Mouse (Mus musculus) hindbrain, embryonic 10.5 days (tissue): ENCODE data around the gene Tfap2a. TPM values are rescaled to one million over a fixed set of nuclear protein-coding genes. Genes with fewer than 3 reads are reported as not detected.

Experiments
- DNase-seq: peaks from one replicate; pipeline ENCODE4 v3.0.0-alpha.2; 2017; ENCODE audit warnings: low spot score
- H3K27ac ChIP-seq: fragments of 300-500 bp; sonication (generic); 2 replicates; pipeline ENCODE4 v1.5.1; 2016; ENCODE audit warnings: mild to moderate bottlenecking, moderate library complexity
- H3K27me3 ChIP-seq: fragments of 300-500 bp; sonication (generic); 2 replicates; pipeline ENCODE4 v1.6.1; 2016; ENCODE audit warnings: mild to moderate bottlenecking; ENCODE audit not compliant: poor library complexity, insufficient read depth, severe bottlenecking
- H3K36me3 ChIP-seq: fragments of 300-500 bp; sonication (generic); 2 replicates; pipeline ENCODE4 v1.6.1; 2016; ENCODE audit warnings: mild to moderate bottlenecking, moderate library complexity
- H3K4me1 ChIP-seq: fragments of 300-500 bp; sonication (generic); replicated peaks from 2 replicates; pipeline ENCODE4 v1.6.1; 2016; ENCODE audit warnings: mild to moderate bottlenecking
- H3K4me3 ChIP-seq: fragments of 300-500 bp; sonication (generic); 2 replicates; pipeline ENCODE4 v1.5.1; 2016; ENCODE audit warnings: mild to moderate bottlenecking, moderate library complexity
- H3K9me3 ChIP-seq: fragments of 300-500 bp; sonication (generic); 2 replicates; pipeline ENCODE4 v1.6.1; 2016; ENCODE audit warnings: mild to moderate bottlenecking, moderate library complexity
- WGBS: fragments of 180-500 bp; shearing (Covaris S2); methylation state at CpG from one replicate; pipeline ENCODE4 v1.1.7; 2016; 5-methylcytosine and 5-hydroxymethylcytosine counted together
- polyA plus RNA-seq: library from polyadenylated mRNA; unstranded; fragments of >200 nt; fragmentation: Nextera tagmentation; extraction: Ambion mirVana; gene quantifications from 2 replicates; pipeline ENCODE4 v1.2.1, GENCODE M21; 2016

Gene Tfap2a
- polyA plus RNA-seq, 1 experiment from 2014 or later, result 13.8 TPM

DNA sequence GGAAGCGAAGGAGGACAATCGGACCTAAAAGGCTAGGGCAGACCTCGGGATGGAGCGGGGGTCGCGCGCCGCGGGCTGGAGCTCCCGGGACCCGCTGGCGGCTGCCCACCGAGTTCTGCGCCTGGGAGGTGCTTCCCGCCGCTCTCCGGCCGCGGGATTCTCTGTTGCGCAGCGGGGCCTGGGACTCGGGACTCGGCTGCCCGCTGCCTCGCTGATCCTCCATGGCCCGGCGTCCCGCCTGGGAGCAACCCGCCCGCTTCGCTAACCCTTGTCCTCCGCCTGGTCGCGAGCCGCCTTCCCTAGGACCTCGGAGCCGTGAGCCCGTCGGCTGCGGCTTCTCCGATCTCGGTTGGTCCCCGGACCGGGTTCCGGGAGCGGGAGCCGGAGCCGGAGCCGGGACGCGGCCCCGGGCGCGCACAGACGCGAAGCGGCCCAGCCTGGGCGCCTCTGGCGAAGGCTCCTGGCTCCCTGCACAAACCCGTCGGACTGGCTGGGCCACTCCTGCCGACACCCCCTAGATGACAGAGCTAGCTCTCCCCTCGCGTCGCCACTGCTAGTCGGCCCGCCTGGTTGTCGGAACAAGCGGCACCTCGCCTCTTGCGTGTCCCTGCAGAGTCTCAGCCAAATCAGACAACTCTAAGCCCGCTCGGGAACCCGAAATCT is 6.9 kb downstream of the Tfap2a start:
- under 1% methylated on average over 74 of the region's 74 CpGs for WGBS
- peak overlapping the region; percentile 91 for H3K27ac ChIP-seq
- peaks cover 55% of the 10 kb centered on the region for H3K4me1 ChIP-seq
- H3K9me3 ChIP-seq, result no peaks in the 10 kb centered on the region
- peak; percentile 81 for DNase-seq
- no peaks in the 10 kb centered on the region for H3K36me3 ChIP-seq
- H3K27me3 ChIP-seq, result peaks cover 96% of the 10 kb centered on the region
- H3K4me3 ChIP-seq, result peak overlapping the region; percentile 60

DNA sequence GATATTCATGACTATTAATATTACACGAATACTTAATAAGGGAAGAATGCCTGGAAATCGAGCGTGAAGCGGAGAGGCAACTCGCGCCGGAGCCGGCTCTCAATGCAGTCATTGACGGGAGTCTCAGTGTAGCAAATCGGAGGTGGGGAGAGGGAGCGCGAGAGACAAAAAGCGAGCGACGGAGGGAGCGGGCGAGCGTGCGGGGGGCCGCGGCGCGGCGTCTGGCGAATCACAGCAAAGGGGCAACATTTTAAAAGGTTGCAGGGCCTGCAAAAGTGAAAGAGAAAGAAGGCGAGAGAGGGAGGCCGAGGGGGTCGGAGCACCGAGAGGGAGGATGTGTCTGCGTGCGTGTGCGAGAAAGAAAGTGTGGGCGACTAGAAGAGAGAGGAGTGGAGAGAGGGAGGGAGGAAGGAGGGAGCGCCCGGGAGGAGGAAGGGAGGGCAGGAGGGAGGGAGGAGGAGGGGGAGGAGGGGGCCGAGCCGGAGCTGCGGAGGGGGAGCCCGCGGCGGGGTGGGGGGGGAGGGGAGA is 7.5 kb downstream of the Tfap2a start:
- Histone ChIP-seq H3K9me3 (no peaks in the 10 kb centered on the region), H3K27ac (peak overlapping the region; percentile 91), H3K36me3 (no peaks in the 10 kb centered on the region), H3K4me1 (peaks cover 51% of the 10 kb centered on the region), H3K27me3 (peaks cover 96% of the 10 kb centered on the region), H3K4me3 (peak overlapping the region; percentile 60)
- WGBS, result under 1% methylated on average over 41 of the region's 41 CpGs
- DNase-seq, result peak; percentile 89

DNA sequence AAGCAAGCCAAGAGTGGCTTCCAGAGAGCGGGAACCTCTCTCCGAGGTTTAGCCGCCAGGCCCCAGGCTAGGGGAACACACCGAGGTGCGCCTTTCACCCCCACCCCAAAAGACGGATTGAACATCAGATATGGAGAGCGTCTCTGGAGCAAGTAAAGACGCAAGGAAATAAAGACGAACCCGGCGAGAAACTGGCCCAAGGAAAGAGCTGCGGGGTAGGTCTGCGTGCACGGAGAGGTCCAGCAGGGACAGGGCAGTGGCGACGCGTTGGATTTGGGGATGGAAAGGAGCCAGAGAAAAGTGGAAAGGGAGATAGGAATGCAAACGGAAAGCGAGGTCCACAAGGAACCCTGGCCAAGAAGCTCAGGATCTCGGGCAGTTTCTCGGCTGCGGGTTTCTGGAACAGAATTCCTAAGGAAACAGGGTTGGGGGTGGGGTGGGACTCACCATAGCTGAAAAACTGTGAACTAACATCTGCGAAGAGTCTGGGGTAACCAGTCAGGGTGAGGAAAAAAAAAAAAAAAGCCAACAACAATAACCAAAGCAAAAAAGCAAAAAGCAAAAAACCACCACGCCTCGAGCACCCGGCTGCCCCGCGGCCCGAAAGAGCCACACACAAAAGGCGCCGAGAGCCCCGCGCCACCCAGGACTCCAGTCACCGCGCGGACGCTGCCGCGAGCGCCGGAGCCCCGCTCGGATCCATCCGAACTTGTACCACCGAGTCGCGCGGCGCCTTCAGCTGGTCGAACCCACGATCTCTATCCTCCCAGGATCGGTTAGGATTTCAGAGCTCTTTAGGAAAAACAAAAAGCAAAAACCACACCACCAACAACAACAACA is 8.4 kb downstream of the Tfap2a start:
- peak; percentile 65 for DNase-seq

DNA sequence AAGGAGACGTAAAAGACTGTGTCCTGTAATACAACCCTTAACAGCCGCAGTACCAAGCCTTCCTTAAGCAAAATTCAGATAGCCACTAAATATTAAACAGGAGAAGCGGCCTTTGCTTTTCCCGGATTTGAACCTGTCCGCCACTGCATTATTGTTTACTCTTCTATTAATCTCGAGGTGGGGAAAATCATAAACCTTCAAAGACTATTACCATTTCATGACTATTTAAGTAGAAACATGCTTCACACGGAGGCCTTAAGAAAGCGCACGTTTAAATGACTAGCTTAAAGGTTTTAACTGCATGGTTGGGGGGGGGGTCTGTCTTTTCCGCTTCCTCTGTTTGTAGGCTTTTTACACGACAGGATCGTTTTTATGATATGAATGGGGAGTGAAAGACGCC is 9.1 kb downstream of the Tfap2a start:
- H3K27me3 ChIP-seq, result peaks cover 96% of the 10 kb centered on the region
- H3K4me3 ChIP-seq, result peak overlapping the region; percentile 60
- peak overlapping the region; percentile 81 for H3K27ac ChIP-seq
- H3K4me1 ChIP-seq, result peaks cover 44% of the 10 kb centered on the region
- no peak for DNase-seq
- H3K36me3 ChIP-seq, result no peaks in the 10 kb centered on the region
- WGBS, result 1% methylated on average over 13 of the region's 13 CpGs
- no peaks in the 10 kb centered on the region for H3K9me3 ChIP-seq

More for the DNA sequence above, 8.4 kb downstream of the Tfap2a start:
- WGBS, result under 1% methylated on average over 52 of the region's 52 CpGs
- Histone ChIP-seq H3K4me1 (peaks cover 48% of the 10 kb centered on the region), H3K4me3 (peak overlapping the region; percentile 60), H3K9me3 (no peaks in the 10 kb centered on the region), H3K36me3 (no peaks in the 10 kb centered on the region), H3K27ac (peak overlapping the region; percentile 81), H3K27me3 (peaks cover 96% of the 10 kb centered on the region)

DNA sequence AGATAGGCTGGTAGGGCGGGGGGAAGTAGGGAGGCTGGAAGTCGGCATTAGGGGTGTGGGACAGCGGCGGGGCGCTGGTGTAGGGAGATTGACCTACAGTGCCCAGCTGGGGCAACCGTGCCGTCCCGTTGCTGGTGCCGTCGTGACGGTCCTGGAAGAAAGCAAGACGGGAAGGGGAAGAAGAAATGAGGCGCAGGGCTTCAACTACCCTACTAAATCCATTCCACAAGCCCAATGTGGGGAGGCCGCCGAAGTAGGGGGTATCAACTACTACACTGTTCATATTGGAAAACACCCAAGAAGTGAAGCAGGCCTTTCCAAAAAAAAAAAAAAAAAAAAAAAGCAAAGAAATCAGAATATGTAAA is 9.6 kb downstream of the Tfap2a start:
- Histone ChIP-seq H3K27me3 (peaks cover 96% of the 10 kb centered on the region), H3K36me3 (no peaks in the 10 kb centered on the region), H3K4me3 (peak overlapping the region; percentile 60), H3K9me3 (no peaks in the 10 kb centered on the region), H3K4me1 (peaks cover 40% of the 10 kb centered on the region), H3K27ac (peak overlapping the region; percentile 79)
- under 1% methylated on average over 15 of the region's 15 CpGs for WGBS
- no peak for DNase-seq

DNA sequence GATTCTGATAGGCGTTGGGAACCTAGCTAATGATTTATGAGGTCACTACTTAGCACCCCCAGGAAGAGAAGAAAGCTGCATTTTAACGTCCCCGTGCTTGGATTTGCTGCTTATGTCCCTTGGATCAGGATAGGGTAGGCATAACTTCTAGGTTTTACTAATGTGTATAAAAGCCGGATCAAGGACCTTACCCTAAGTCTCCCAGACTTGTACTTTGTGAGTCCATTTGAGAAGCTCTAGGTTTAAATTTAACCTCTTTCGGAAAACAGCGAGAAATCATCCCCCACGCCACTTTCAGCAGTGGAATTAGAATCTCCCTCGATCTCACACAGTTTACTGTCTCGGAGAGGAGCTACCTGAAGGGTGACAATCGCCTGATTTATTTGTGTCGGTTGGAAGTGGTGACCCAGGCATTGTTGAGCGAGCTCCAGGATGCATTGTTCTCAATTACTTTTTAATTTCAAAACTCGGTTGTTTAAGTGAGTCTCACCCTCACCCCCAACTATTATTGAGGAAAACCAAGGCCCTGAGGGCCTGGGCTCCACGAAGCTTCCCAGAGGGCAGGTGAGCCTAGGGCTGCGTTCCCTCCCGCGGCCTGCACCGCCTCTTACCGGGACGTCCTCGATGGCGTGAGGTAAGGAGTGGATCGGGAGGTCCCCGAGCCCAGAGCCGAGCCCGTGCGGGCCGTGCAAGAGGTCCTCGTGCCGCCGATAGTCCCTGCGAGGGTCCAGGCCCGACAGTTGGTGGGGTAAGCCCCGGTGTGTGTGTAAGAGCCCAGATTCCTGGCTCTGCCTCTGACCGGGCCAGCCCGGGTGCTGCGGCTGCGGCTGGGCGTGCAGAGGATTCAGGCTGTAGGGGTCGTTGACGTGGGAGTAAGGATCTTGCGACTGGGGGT is 10.2 kb downstream of the Tfap2a start:
- Histone ChIP-seq H3K4me3 (peak overlapping the region; percentile 60), H3K36me3 (no peaks in the 10 kb centered on the region), H3K4me1 (peaks cover 40% of the 10 kb centered on the region), H3K27me3 (peaks cover 96% of the 10 kb centered on the region), H3K27ac (peak overlapping the region; percentile 79), H3K9me3 (no peaks in the 10 kb centered on the region)
- DNase-seq, result peak; percentile 67
- WGBS, result under 1% methylated on average over 42 of the region's 42 CpGs

DNA sequence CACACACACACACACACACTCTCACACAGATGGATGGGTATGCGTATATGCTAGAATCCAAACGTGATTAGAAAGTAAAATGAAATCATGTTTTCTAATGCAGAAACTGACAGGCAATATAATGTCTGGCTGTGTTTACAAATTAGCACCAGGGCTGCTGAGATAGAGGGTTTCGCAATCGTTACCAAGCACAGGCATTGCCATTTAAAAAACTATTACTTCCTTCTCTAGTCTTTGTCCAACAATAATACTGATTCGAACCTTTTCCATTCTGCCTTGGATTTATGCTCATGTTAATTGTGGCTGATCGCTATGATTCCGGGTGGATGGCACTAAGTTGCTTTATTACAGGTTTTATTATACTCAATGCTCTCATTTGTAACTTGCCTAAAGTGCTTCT is 12.3 kb downstream of the Tfap2a start:
- no peaks in the 10 kb centered on the region for H3K9me3 ChIP-seq
- H3K27me3 ChIP-seq, result peaks cover 95% of the 10 kb centered on the region
- H3K4me3 ChIP-seq, result peak overlapping the region; percentile 20
- H3K27ac ChIP-seq, result no peak overlapping the region
- H3K36me3 ChIP-seq, result no peaks in the 10 kb centered on the region
- peak; percentile 6 for DNase-seq
- peaks cover 32% of the 10 kb centered on the region for H3K4me1 ChIP-seq
- WGBS, result 9% methylated on average over 7 of the region's 7 CpGs

DNA sequence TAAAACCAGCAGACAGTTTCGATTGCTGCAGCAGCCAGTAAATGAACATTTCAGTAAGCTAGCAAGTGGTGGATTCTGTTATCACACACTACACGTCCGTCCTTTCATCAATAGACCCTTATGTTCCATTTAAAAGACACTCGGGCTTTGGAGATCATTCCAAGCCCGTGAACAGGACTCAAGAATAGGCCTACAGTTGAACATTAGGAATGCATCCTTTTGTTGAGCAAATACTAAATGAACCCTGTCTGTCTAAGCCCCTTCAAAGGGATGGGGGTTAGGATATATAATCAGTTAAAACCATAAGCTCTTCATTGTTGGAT is 14.6 kb downstream of the Tfap2a start:
- peaks cover 20% of the 10 kb centered on the region for H3K4me1 ChIP-seq
- DNase-seq, result no peak
- H3K36me3 ChIP-seq, result no peaks in the 10 kb centered on the region
- WGBS, result 6% methylated on average over 5 of the region's 5 CpGs
- peaks cover 97% of the 10 kb centered on the region for H3K27me3 ChIP-seq
- H3K9me3 ChIP-seq, result no peaks in the 10 kb centered on the region
- H3K27ac ChIP-seq, result peak overlapping the region; percentile 74; the same call in 1 of the 2 replicates
- peak overlapping the region; percentile 64 for H3K4me3 ChIP-seq

DNA sequence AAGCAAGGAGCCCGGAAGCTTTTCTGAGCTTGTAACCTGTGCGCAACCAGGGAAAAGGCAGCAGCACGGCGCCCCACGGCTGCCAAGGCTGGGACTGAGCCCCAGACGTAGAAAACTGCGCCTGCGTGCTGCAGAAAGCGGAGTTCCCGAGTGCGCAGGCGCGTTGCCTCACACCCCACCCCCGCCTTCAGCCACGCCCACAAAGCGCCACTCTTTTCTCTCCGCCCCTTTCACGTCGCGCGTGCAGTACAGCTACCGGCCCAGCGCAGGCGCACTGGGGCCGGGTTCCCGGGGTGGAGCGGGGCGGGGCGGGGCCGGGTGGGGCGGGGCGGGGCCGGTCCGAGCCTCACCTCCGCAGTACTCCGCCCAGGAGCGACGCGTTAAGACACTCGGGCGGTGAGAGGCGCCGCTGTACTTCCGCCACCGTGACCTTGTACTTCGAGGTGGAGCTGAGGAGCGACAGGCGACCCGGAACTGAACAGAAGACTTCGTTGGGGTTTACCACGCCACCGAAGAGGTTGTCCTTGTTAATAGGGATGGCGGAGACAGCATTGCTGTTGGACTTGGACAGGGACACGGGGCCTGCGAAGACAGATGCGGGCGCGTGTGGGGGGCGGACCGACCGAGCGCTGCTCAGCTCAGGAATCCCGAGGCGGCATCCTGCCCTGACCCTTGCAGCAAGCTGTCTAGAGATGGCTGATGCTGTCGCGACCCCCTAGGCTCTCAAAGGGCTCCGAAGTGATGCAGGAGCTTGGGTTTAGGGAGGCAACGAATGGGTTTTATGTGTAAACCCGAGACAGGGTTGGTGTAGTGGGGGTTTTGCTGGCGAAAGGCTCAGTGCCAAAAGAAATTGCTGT is 15.2 kb downstream of the Tfap2a start:
- no peaks in the 10 kb centered on the region for H3K9me3 ChIP-seq
- H3K4me3 ChIP-seq, result peak overlapping the region; percentile 64
- no peaks in the 10 kb centered on the region for H3K36me3 ChIP-seq
- peak; percentile 96 for DNase-seq
- peaks cover 14% of the 10 kb centered on the region for H3K4me1 ChIP-seq
- peak overlapping the region; percentile 74 for H3K27ac ChIP-seq
- WGBS, result under 1% methylated on average over 70 of the region's 70 CpGs
- peaks cover 97% of the 10 kb centered on the region for H3K27me3 ChIP-seq

DNA sequence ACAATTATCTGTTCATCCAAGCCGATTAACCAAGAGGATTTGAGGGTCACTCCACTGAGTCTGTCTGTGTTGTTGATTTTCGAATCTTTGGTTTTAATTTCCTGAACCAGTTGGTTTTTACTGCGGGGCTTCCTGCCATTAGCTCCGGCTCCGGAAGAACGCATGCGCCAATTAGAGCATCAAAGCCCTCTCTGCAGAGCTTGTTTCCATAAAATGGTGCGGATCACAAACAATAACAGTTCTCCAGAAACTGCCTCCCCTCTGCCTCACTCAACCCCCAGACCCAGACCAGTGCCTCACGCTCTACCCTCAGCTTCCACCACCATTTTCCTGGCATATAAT is 18.5 kb downstream of the Tfap2a start:
- no peaks in the 10 kb centered on the region for H3K9me3 ChIP-seq
- H3K27ac ChIP-seq, result no peak overlapping the region
- no peak for DNase-seq
- H3K4me3 ChIP-seq, result no peak overlapping the region
- 19% methylated on average over 9 of the region's 9 CpGs for WGBS
- no peaks in the 10 kb centered on the region for H3K36me3 ChIP-seq
- peaks cover 98% of the 10 kb centered on the region for H3K27me3 ChIP-seq
- peaks cover 21% of the 10 kb centered on the region for H3K4me1 ChIP-seq

DNA sequence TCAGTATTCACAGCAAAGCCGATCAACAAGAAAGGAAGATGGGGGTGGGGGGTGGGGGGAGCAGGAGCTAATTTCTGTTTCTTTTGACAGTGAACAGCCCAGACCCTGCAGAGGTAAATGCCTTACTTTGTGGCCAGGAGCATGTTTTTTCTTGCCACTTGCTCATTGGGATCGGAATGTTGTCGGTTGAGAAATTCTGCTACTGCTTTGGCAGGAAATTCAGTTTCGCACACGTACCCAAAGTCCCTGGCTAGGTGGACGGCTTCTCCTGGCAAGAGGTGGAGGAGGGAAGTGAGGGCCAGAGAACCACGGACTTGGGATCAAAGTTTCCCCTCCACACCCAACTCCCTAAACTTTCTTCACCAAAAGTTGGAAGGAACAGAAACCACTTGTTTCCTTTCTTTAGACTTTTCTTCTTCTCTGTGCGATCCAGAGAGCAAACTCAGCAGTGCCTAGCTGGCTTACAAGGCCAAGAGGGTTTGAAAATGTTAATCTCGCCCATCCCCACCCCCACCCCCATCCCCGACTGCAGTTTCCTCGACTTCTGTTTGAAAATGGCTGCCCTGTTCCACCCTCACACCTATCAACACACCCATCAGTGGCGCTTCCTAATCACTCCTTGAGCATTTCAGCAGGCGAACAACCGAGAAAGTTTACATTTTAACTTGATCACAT is 19.0 kb downstream of the Tfap2a start:
- Histone ChIP-seq H3K4me3 (no peak overlapping the region), H3K36me3 (no peaks in the 10 kb centered on the region), H3K4me1 (peaks cover 21% of the 10 kb centered on the region), H3K27me3 (peaks cover 98% of the 10 kb centered on the region), H3K9me3 (no peaks in the 10 kb centered on the region), H3K27ac (no peak overlapping the region)
- peak; percentile 12 for DNase-seq
- WGBS, result 21% methylated on average over 14 of the region's 14 CpGs
